Mouse (Mus musculus) embryonic facial prominence, embryonic 10.5 days (tissue): ENCODE measurements around the gene Cacna1i. TPM values are rescaled to one million over a fixed set of nuclear protein-coding genes. Genes with fewer than 3 reads are reported as not detected.

Experiments
- DNase-seq: peaks from one replicate; pipeline ENCODE4 v3.0.0-alpha.2; 2017; ENCODE audit warnings: low spot score
- H3K27ac ChIP-seq: fragments of 300-500 bp; sonication (generic); replicated peaks from 2 replicates; pipeline ENCODE4 v1.5.1; 2016; ENCODE audit warnings: mild to moderate bottlenecking
- H3K27me3 ChIP-seq: fragments of 300-500 bp; sonication (generic); replicated peaks from 2 replicates; pipeline ENCODE4 v1.6.1; 2016; ENCODE audit warnings: low read depth, mild to moderate bottlenecking; ENCODE audit not compliant: poor library complexity, severe bottlenecking
- H3K36me3 ChIP-seq: fragments of 300-500 bp; sonication (generic); replicated peaks from 2 replicates; pipeline ENCODE4 v1.6.1; 2016; ENCODE audit warnings: mild to moderate bottlenecking, moderate library complexity
- H3K4me1 ChIP-seq: fragments of 300-500 bp; sonication (generic); 2 replicates; pipeline ENCODE4 v1.6.1; 2016
- H3K4me3 ChIP-seq: fragments of 300-500 bp; sonication (generic); 2 replicates; pipeline ENCODE4 v1.5.1; 2016; ENCODE audit warnings: mild to moderate bottlenecking, moderate library complexity
- H3K9me3 ChIP-seq: fragments of 300-500 bp; sonication (generic); 2 replicates; pipeline ENCODE4 v1.6.1; 2016; ENCODE audit warnings: mild to moderate bottlenecking
- WGBS: fragments of 180-500 bp; shearing (Covaris S2); methylation state at CpG from one replicate; pipeline ENCODE4 v1.1.7; 2016; 5-methylcytosine and 5-hydroxymethylcytosine counted together
- polyA plus RNA-seq: library from polyadenylated mRNA; unstranded; fragments of >200 nt; fragmentation: Nextera tagmentation; extraction: Ambion mirVana; gene quantifications from 2 replicates; pipeline ENCODE4 v1.2.1, GENCODE M21; 2016

The Cacna1i gene
- polyA plus RNA-seq, 1 experiment from 2014 or later = 0.02 TPM

GRCm38 (mm10) chr15:80257602-80258239, 29.3 kb upstream of the Cacna1i start:
- no peak for DNase-seq
- Histone ChIP-seq H3K4me3 (peak overlapping the region; percentile 100), H3K27ac (peak overlapping the region; percentile 61; the same call in 1 of the 2 replicates), H3K27me3 (no peaks in the 10 kb centered on the region), H3K4me1 (peaks cover 64% of the 10 kb centered on the region), H3K36me3 (peaks cover 73% of the 10 kb centered on the region), H3K9me3 (no peaks in the 10 kb centered on the region)
- WGBS = 34% methylated on average over 4 of the region's 4 CpGs

- Histone ChIP-seq H3K36me3 (peaks cover 68% of the 10 kb centered on the region), H3K27me3 (no peaks in the 10 kb centered on the region), H3K4me1 (peaks cover 64% of the 10 kb centered on the region), H3K27ac (peak overlapping the region; percentile 61; the same call in 1 of the 2 replicates), H3K9me3 (no peaks in the 10 kb centered on the region), H3K4me3 (peak overlapping the region; percentile 28; the same call in 1 of the 2 replicates)
- 63% methylated on average over 11 of the region's 11 CpGs for WGBS
- DNase-seq = peak; percentile 40
These were observed 28.5 kb upstream of the Cacna1i start for GRCm38 (mm10) chr15:80258240-80259170.

- Histone ChIP-seq H3K27me3 (no peaks in the 10 kb centered on the region), H3K27ac (no peak overlapping the region; the same call in 1 of the 2 replicates), H3K36me3 (peaks cover 68% of the 10 kb centered on the region), H3K4me1 (peaks cover 62% of the 10 kb centered on the region), H3K4me3 (peak overlapping the region; percentile 0; the same call in 1 of the 2 replicates), H3K9me3 (no peaks in the 10 kb centered on the region)
- no peak for DNase-seq
- WGBS = 65% methylated on average over 8 of the region's 8 CpGs
These were observed 27.5 kb upstream of the Cacna1i start for GRCm38 (mm10) chr15:80259406-80260045.

GRCm38 (mm10) chr15:80260677-80261076, 26.4 kb upstream of the Cacna1i start:
- H3K27me3 ChIP-seq = no peaks in the 10 kb centered on the region
- peak; percentile 85 for DNase-seq
- peak overlapping the region; percentile 5; the same call in 1 of the 2 replicates for H3K4me3 ChIP-seq
- no peak overlapping the region for H3K27ac ChIP-seq
- WGBS = 14% methylated on average over 3 of the region's 3 CpGs
- no peaks in the 10 kb centered on the region for H3K9me3 ChIP-seq
- peaks cover 61% of the 10 kb centered on the region for H3K4me1 ChIP-seq
- H3K36me3 ChIP-seq = peaks cover 68% of the 10 kb centered on the region

- no peak for DNase-seq
- Histone ChIP-seq H3K4me3 (peak overlapping the region; percentile 5; the same call in 1 of the 2 replicates), H3K4me1 (peaks cover 61% of the 10 kb centered on the region), H3K27me3 (no peaks in the 10 kb centered on the region), H3K27ac (no peak overlapping the region), H3K36me3 (peaks cover 64% of the 10 kb centered on the region), H3K9me3 (no peaks in the 10 kb centered on the region)
- 84% methylated on average over 7 of the region's 7 CpGs for WGBS
These were observed 25.9 kb upstream of the Cacna1i start for GRCm38 (mm10) chr15:80261100-80261499.

GRCm38 (mm10) chr15:80263610-80264575, 23.1 kb upstream of the Cacna1i start, which contains the start of gene Rps19bp1:
Gene Rps19bp1 (minus strand): TSS chr15:80264315.
- H3K27ac ChIP-seq = peak within 1 kb of the TSS; percentile 88
- peak within 1 kb of the TSS; percentile 98 for H3K4me3 ChIP-seq
- no peaks in the 10 kb centered on the region for H3K27me3 ChIP-seq
- DNase-seq = peak; percentile 94
- WGBS = 2% methylated on average over 66 of the region's 66 CpGs
- peaks cover 36% of the 10 kb centered on the region for H3K36me3 ChIP-seq
- peaks cover 36% of the 10 kb centered on the region for H3K4me1 ChIP-seq
- no peaks in the 10 kb centered on the region for H3K9me3 ChIP-seq

GRCm38 (mm10) chr15:80266281-80266680, 20.8 kb upstream of the Cacna1i start:
- H3K4me3 ChIP-seq = no peak overlapping the region
- WGBS = under 1% methylated on average over 2 of the region's 2 CpGs
- H3K36me3 ChIP-seq = peaks cover 12% of the 10 kb centered on the region
- no peak overlapping the region for H3K27ac ChIP-seq
- H3K9me3 ChIP-seq = peaks cover 7% of the 10 kb centered on the region
- no peaks in the 10 kb centered on the region for H3K27me3 ChIP-seq
- H3K4me1 ChIP-seq = peaks cover 25% of the 10 kb centered on the region
- peak; percentile 77 for DNase-seq

GRCm38 (mm10) chr15:80271858-80272396, 15.1 kb upstream of the Cacna1i start:
- H3K4me3 ChIP-seq = no peak overlapping the region
- no peaks in the 10 kb centered on the region for H3K27me3 ChIP-seq
- H3K27ac ChIP-seq = no peak overlapping the region
- peaks cover 7% of the 10 kb centered on the region for H3K9me3 ChIP-seq
- WGBS = 79% methylated on average over 3 of the region's 3 CpGs
- H3K36me3 ChIP-seq = no peaks in the 10 kb centered on the region
- H3K4me1 ChIP-seq = no peaks in the 10 kb centered on the region
- no peak for DNase-seq

- 48% methylated on average over 9 of the region's 9 CpGs for WGBS
- no peaks in the 10 kb centered on the region for H3K9me3 ChIP-seq
- DNase-seq = no peak
- H3K36me3 ChIP-seq = no peaks in the 10 kb centered on the region
- no peak overlapping the region for H3K4me3 ChIP-seq
- no peak overlapping the region for H3K27ac ChIP-seq
- peaks cover 20% of the 10 kb centered on the region for H3K27me3 ChIP-seq
- no peaks in the 10 kb centered on the region for H3K4me1 ChIP-seq
These were observed 9.9 kb upstream of the Cacna1i start for GRCm38 (mm10) chr15:80277107-80277506.

GRCm38 (mm10) chr15:80277625-80278024, 9.4 kb upstream of the Cacna1i start:
- Histone ChIP-seq H3K4me3 (no peak overlapping the region), H3K27me3 (peaks cover 25% of the 10 kb centered on the region), H3K27ac (no peak overlapping the region), H3K36me3 (no peaks in the 10 kb centered on the region), H3K4me1 (no peaks in the 10 kb centered on the region), H3K9me3 (no peaks in the 10 kb centered on the region)
- 0% methylated on average over 6 of the region's 6 CpGs for WGBS
- peak; percentile 86 for DNase-seq

- H3K9me3 ChIP-seq = no peaks in the 10 kb centered on the region
- WGBS = 59% methylated on average over 5 of the region's 5 CpGs
- no peak overlapping the region for H3K27ac ChIP-seq
- peaks cover 32% of the 10 kb centered on the region for H3K27me3 ChIP-seq
- H3K4me1 ChIP-seq = no peaks in the 10 kb centered on the region
- DNase-seq = no peak
- no peak overlapping the region for H3K4me3 ChIP-seq
- no peaks in the 10 kb centered on the region for H3K36me3 ChIP-seq
These were observed 8.8 kb upstream of the Cacna1i start for GRCm38 (mm10) chr15:80278121-80278759.
